Mouse (Mus musculus): ENCODE measurements around the gene Ckap5. TPM values are rescaled to one million over a fixed set of nuclear protein-coding genes. Genes with fewer than 3 reads are reported as not detected.

The Ckap5 gene
- polyA plus RNA-seq, 1 experiment from 2014 or later, result 99.9 TPM

DNA sequence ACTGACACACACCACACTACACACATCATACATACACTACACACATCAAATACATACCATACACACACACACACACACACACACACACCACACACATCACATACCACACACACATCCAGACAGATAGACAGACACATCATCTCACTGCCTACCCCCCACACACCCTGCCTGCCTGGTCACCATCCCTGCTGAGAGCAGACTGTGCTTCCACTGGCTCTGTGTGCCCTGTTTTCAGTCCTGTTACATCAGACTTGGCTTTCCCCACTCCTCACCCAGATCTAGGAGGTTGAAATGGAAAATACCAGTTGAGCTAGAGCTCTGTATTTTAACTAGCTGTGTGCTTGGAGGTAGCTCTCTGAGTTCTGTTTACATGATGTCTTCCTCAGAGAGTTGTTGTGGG is 138.2 kb downstream of the Ckap5 start:
- no peaks in the 10 kb centered on the region for H3K4me1 ChIP-seq (ENCODE audit: control insufficient read depth, insufficient read depth, low read length)
- no peak overlapping the region for H3K4me3 ChIP-seq (ENCODE audit: low read depth, low read length)
- no peak overlapping the region for H3K27ac ChIP-seq (ENCODE audit: low read length)
- H3K9ac ChIP-seq (replicated peaks; ENCODE audit: low read depth, low read length), result no peak overlapping the region
- H3K4me2 ChIP-seq (replicated peaks; ENCODE audit: low read depth, low read length), result no peak overlapping the region
- H3K9me3 ChIP-seq (ENCODE audit: control insufficient read depth, low read depth, low read length), result no peaks in the 10 kb centered on the region
- ATAC-seq (ENCODE audit: insufficient number of reproducible peaks, insufficient read depth, low FRiP score, low read depth), result no peak
- H3K36me3 ChIP-seq (ENCODE audit: control insufficient read depth, insufficient read depth, low read length), result peaks cover 64% of the 10 kb centered on the region
- H3K27me3 ChIP-seq (ENCODE audit: control insufficient read depth, insufficient read depth, low read length), result no peaks in the 10 kb centered on the region

DNA sequence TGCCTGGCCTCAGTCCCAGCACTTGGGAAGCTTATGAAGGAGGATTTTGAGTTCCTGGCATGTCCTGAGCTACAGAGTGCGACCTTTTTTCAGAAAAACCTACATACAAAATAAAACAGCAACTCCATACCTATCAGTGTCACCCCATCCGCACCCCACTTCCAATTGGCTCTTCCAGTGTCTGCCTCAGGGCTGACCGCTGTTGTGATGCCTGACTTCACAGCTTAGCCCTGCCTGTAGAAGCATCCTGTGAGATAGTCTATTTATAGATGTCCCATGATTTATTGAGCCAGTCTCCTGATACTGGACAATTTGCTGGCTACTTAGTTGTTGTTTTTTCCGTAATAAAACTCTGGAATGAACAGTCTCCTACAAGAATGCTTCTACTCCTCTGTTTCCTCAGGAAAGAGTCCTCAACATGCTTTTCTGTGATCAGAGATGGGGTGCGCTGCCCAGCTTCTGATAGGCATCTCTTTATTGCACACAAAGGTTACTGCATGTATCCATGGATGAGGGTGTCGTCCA is 139.9 kb downstream of the Ckap5 start:
- no peak overlapping the region for H3K4me3 ChIP-seq (ENCODE audit: low read depth, low read length)
- no peak overlapping the region for H3K4me2 ChIP-seq (replicated peaks; ENCODE audit: low read depth, low read length)
- WGBS, result 93% methylated on average over 6 of the region's 6 CpGs
- H3K27ac ChIP-seq (ENCODE audit: low read length), result no peak overlapping the region
- peaks cover 68% of the 10 kb centered on the region for H3K36me3 ChIP-seq (ENCODE audit: control insufficient read depth, insufficient read depth, low read length)
- no peaks in the 10 kb centered on the region for H3K9me3 ChIP-seq (ENCODE audit: control insufficient read depth, low read depth, low read length)
- no peak overlapping the region for H3K9ac ChIP-seq (replicated peaks; ENCODE audit: low read depth, low read length)
- no peak for ATAC-seq (ENCODE audit: insufficient number of reproducible peaks, insufficient read depth, low FRiP score, low read depth)
- H3K4me1 ChIP-seq (ENCODE audit: control insufficient read depth, insufficient read depth, low read length), result no peaks in the 10 kb centered on the region
- no peaks in the 10 kb centered on the region for H3K27me3 ChIP-seq (ENCODE audit: control insufficient read depth, insufficient read depth, low read length)

DNA sequence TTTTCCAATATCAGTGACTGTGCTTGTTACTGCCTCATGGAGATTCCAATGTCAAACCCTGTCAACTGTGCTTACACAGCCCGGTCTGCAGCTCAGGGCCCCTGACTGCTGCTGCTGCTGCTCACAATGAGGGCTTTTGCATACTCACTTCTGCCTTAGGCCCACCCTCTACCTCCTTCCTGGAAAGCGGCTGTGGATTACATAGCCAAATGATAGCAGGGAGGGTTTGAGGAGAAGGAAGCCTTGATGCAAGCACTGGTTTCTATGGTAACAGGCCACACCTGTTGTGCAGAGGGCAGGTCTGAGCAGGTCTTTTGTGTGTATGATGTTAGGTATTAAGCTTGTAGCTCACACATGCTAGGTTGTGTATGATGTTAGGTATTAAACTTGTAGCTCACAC is 141.2 kb downstream of the Ckap5 start:
- H3K36me3 ChIP-seq (ENCODE audit: control insufficient read depth, insufficient read depth, low read length), result peaks cover 64% of the 10 kb centered on the region
- no peak overlapping the region for H3K9ac ChIP-seq (replicated peaks; ENCODE audit: low read depth, low read length)
- peak overlapping the region; percentile 17; the same call in 1 of the 2 replicates for H3K27ac ChIP-seq (ENCODE audit: low read length)
- peak; percentile 82 for ATAC-seq (ENCODE audit: insufficient number of reproducible peaks, insufficient read depth, low FRiP score, low read depth)
- no peaks in the 10 kb centered on the region for H3K4me1 ChIP-seq (ENCODE audit: control insufficient read depth, insufficient read depth, low read length)
- H3K27me3 ChIP-seq (ENCODE audit: control insufficient read depth, insufficient read depth, low read length), result no peaks in the 10 kb centered on the region
- H3K9me3 ChIP-seq (ENCODE audit: control insufficient read depth, low read depth, low read length), result no peaks in the 10 kb centered on the region
- H3K4me3 ChIP-seq (ENCODE audit: low read depth, low read length), result no peak overlapping the region
- WGBS, result 50% methylated on average over 2 of the region's 2 CpGs
- H3K4me2 ChIP-seq (replicated peaks; ENCODE audit: low read depth, low read length), result no peak overlapping the region

DNA sequence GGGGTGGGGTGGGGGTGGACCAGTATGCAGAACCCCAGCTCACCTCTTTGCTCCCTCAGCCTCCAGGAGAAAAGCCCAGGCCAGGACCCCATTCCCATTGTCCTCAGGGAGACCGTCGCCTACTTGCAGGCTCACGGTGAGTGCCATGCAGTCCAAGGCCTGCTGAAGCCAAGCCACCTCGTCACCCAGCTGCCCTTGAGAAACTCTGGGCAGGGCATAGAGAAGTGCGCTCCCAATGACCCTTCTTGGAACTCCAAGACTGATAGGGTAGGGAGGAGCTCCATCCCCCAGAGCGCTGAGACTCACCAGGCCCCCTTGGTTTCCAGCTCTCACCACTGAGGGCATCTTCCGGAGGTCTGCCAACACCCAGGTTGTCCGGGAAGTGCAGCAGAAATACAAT is 142.8 kb downstream of the Ckap5 start:
- H3K27ac ChIP-seq (ENCODE audit: low read length), result no peak overlapping the region
- no peak for ATAC-seq (ENCODE audit: insufficient number of reproducible peaks, insufficient read depth, low FRiP score, low read depth)

DNA sequence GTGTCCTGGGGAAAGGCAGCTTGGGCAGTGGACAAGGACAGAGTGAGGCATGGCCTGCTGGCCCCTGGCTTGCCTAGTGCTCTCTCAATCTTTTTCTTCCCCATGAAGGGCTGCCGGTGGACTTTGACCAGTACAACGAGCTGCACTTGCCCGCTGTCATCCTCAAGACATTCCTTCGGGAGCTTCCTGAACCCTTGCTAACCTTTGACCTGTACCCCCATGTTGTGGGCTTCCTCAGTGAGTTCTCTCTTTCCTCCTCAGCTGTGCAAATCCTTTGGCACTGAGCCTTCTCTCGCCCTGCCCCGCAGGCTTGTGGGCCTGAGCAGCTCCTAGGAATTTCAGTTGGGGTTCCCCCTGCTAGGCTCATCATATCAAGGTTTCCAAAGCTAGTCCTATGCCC is 143.5 kb downstream of the Ckap5 start:
- H3K27me3 ChIP-seq (ENCODE audit: control insufficient read depth, insufficient read depth, low read length), result no peaks in the 10 kb centered on the region
- no peak overlapping the region for H3K27ac ChIP-seq (ENCODE audit: low read length)
- no peaks in the 10 kb centered on the region for H3K4me1 ChIP-seq (ENCODE audit: control insufficient read depth, insufficient read depth, low read length)
- no peak overlapping the region for H3K9ac ChIP-seq (replicated peaks; ENCODE audit: low read depth, low read length)
- peaks cover 53% of the 10 kb centered on the region for H3K36me3 ChIP-seq (ENCODE audit: control insufficient read depth, insufficient read depth, low read length)
- WGBS, result 85% methylated on average over 6 of the region's 6 CpGs
- H3K9me3 ChIP-seq (ENCODE audit: control insufficient read depth, low read depth, low read length), result no peaks in the 10 kb centered on the region
- H3K4me3 ChIP-seq (ENCODE audit: low read depth, low read length), result no peak overlapping the region
- no peak overlapping the region for H3K4me2 ChIP-seq (replicated peaks; ENCODE audit: low read depth, low read length)
- no peak for ATAC-seq (ENCODE audit: insufficient number of reproducible peaks, insufficient read depth, low FRiP score, low read depth)

More for the DNA sequence above, 142.8 kb downstream of the Ckap5 start:
- no peak overlapping the region for H3K9ac ChIP-seq (replicated peaks; ENCODE audit: low read depth, low read length)
- no peaks in the 10 kb centered on the region for H3K9me3 ChIP-seq (ENCODE audit: control insufficient read depth, low read depth, low read length)
- peaks cover 54% of the 10 kb centered on the region for H3K36me3 ChIP-seq (ENCODE audit: control insufficient read depth, insufficient read depth, low read length)
- H3K4me1 ChIP-seq (ENCODE audit: control insufficient read depth, insufficient read depth, low read length), result no peaks in the 10 kb centered on the region
- 89% methylated on average over 8 of the region's 8 CpGs for WGBS
- no peak overlapping the region for H3K4me3 ChIP-seq (ENCODE audit: low read depth, low read length)
- no peak overlapping the region for H3K4me2 ChIP-seq (replicated peaks; ENCODE audit: low read depth, low read length)
- no peaks in the 10 kb centered on the region for H3K27me3 ChIP-seq (ENCODE audit: control insufficient read depth, insufficient read depth, low read length)

Other genes with a start within 250 kb of the Ckap5 start
- 60.0 and 67.1 TPM in 2 replicates for gene 1110051M20Rik, start 82.1 kb upstream of the Ckap5 start, polyA plus RNA-seq (2014; fragmentation: Nextera tagmentation; extraction: Ambion mirVana)
- 5.2 and 5.9 TPM in 2 replicates for gene Lrp4, start 69.3 kb upstream of the Ckap5 start, polyA plus RNA-seq (2014; fragmentation: Nextera tagmentation; extraction: Ambion mirVana)
- 0.13 and 0.61 TPM in 2 replicates for gene F2, start 109.7 kb downstream of the Ckap5 start, polyA plus RNA-seq (2014; fragmentation: Nextera tagmentation; extraction: Ambion mirVana)
- 7.6 and 8.7 TPM in 2 replicates for gene Zfp408, start 123.0 kb downstream of the Ckap5 start, polyA plus RNA-seq (2014; fragmentation: Nextera tagmentation; extraction: Ambion mirVana)
- 147 and 154 TPM in 2 replicates for gene Arhgap1, start 123.1 kb downstream of the Ckap5 start, polyA plus RNA-seq (2014; fragmentation: Nextera tagmentation; extraction: Ambion mirVana)
- 27.8 and 30.0 TPM in 2 replicates for gene Atg13, start 183.8 kb downstream of the Ckap5 start, polyA plus RNA-seq (2014; fragmentation: Nextera tagmentation; extraction: Ambion mirVana)
- 18.2 and 21.5 TPM in 2 replicates for gene Harbi1, start 184.1 kb downstream of the Ckap5 start, polyA plus RNA-seq (2014; fragmentation: Nextera tagmentation; extraction: Ambion mirVana)
- gene Ambra1, start 203.4 kb downstream of the Ckap5 start, polyA plus RNA-seq (2014; fragmentation: Nextera tagmentation; extraction: Ambion mirVana), result 17.8 and 18.1 TPM in 2 replicates